Mouse (Mus musculus): ENCODE data around the gene Vmn1r231.

Gene Vmn1r231

DNA sequence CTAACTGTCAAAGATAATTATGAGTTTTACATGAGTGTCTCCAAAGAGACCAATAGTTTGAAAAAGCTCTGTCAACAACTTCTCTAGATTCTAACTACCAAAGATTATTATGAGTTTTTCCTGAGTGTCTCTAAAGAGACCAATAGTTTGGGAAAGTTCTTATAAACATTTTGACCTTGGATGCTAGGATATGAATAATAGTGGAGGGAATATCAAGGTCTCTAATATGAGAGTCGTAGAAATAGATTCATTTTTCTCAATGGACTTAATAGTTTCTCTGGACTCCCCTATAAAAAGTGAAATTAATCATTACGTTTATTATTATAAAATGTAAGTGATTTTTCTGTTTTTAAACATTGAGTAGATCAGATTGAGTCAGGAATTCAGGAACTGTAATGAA lies at the start of gene Vmn1r231:
Vmn1r231 (minus strand) TSS at position 101 of the 400 bp plus-strand sequence.
- no peak for DNase-seq

DNA sequence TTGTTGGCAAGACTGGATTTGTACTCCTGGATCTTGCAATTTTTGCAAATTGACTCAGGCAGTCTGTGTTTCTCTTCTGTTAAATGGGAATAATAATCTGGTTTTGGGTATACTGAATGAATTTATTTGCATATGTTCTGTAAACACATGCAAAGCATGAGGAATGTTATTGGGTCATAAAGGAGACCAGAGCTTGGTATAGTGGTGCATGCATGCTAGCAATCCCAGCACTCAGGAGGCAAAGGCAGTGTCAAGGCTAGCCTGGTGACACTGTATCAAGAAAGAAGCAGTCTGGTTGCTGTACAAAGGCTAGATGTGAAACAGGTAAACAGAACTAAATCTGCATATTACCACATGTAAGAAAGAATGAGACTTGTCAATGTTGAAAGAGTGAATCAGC lies 41.7 kb upstream of the Vmn1r231 start:
- no peak for DNase-seq

- DNase-seq = peak; percentile 33
Observed at GRCm38 (mm10) chr17:20946026-20946565, 41.2 kb upstream of the Vmn1r231 start.

- DNase-seq = peak; percentile 98
Observed at GRCm38 (mm10) chr17:20944985-20945891, 40.3 kb upstream of the Vmn1r231 start, which contains the start of gene Ppp2r1a. TSS of gene Ppp2r1a (plus strand) at chr17:20945311.

DNA sequence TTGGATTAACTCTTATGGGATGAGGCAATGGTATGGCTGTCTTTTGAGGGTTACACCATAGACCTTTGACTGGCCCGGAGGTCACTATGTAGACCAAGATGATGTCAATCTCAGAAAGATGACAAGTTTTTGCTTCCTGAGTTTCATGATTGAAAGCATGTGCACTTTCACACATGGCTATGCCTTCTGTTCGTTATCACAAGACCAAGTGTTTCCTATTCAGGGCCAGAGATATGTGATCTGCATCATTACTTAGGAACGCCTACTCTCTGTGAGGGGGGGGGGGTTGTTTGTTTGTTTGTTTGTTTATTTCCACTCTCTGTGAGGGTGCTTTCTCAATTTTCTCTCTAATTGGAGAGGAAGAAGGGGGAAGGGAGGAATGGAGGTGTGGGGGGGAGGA lies 39.3 kb upstream of the Vmn1r231 start:
- DNase-seq = no peak

- DNase-seq = no peak
Observed at GRCm38 (mm10) chr17:20919614-20920013, 14.7 kb upstream of the Vmn1r231 start, which contains the start of gene Vmn1r232. TSS of gene Vmn1r232 (minus strand) at chr17:20919714.

DNA sequence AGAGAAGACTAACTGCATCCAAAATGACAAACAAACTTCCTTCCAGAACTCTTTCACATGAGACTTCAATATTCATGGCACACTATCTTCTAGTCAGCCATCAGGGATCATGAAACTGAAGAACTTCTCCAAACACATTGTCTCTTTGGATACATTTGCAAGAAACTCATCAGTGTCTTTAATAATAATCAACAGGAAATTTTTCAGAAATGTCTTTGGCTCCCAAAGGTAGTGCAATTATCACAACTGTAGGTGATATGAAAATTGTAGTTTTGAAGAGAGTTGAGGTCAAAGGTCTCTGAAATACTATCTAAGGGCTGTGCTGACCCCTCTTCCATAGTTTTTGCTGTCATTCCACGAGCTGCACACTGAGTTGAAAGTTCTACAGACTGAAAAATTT lies 64.7 kb downstream of the Vmn1r231 start, which contains the start of gene Vmn1r230:
Vmn1r230 (plus strand) TSS at position 301 of the 400 bp plus-strand sequence.
- DNase-seq = no peak

Data from cerebellum, adult 11 months (tissue).